Mouse (Mus musculus) thymus, postnatal 4 days (tissue): ENCODE measurements around the gene Cflar.
"Not testable (repeated sequence)": the region's sequence is repeated elsewhere in the genome, so short reads cannot be mapped to it uniquely, and the experiment has no call there.

Source experiments
- DNase-seq: peaks from one replicate; pipeline ENCODE4 v3.0.0; 2021

Cflar gene

GRCm38 (mm10) chr1:58711365-58712016 is at the start of gene Cflar:
Cflar (plus strand) TSS chr1:58711508.
- peak; percentile 82 for DNase-seq

- not testable (repeated sequence) for DNase-seq
Observed at GRCm38 (mm10) chr1:58662671-58663070, 48.6 kb upstream of the Cflar start.

DNA sequence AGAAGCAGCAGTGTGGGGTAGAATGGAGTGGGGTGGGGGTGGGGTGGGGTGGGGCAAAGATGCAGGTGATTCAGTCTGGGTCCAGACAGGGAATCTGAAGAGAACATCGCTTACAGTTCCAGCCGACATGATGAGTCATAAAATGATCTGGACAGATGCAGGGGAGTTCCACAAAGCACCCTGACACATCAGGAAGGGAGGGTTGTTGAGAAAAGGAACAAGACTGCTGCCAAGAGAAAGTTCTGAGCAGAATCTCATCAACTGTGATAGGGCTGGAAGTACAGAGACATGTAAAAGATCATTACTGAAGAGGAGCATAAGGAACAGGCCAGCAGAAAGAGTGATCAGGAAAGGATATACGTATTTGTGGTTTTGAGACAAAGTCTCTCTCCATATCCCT is 47.9 kb upstream of the Cflar start:
- not testable (repeated sequence) for DNase-seq

DNA sequence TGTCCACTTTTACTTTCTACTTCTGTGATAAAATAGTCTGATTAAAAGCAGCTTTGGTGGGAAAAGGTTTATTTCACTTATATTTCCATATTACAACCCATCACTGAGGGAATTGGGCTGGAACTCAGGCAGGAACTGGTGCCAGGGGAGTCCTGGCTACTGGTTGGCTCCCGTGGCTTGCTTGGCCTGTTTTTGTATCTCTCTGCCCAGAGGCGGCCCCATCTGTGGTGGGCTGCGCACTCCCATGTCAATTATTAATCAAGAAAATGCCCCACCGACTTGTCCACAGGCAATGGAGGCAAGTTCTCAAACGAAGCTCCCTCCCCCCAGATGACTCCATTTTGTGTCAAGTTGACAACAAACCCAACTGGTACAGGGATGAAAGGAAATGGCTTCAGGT is 43.1 kb upstream of the Cflar start:
- DNase-seq = no peak

- not testable (repeated sequence) for DNase-seq
Observed at GRCm38 (mm10) chr1:58669635-58670034, 41.7 kb upstream of the Cflar start.

GRCm38 (mm10) chr1:58672116-58672515 is 39.2 kb upstream of the Cflar start:
- DNase-seq = no peak

DNA sequence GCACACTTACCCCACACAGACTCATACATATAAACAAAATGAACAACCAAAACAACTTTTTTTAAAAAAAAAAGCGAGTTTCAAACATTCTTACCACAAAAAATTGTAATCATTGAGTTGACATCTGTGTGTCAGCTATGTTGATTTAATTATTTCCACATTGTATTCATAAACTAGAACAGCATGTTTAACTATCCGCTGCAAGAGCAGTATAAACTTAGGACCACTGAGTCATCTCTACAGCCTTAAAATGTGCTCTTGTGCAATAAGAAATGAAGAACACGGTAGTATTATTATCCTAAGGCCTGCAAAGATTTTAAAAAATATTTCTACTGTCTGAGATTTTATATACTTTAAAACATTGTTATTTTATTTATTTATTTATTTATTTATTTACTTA is 36.3 kb upstream of the Cflar start:
- no peak for DNase-seq

DNA sequence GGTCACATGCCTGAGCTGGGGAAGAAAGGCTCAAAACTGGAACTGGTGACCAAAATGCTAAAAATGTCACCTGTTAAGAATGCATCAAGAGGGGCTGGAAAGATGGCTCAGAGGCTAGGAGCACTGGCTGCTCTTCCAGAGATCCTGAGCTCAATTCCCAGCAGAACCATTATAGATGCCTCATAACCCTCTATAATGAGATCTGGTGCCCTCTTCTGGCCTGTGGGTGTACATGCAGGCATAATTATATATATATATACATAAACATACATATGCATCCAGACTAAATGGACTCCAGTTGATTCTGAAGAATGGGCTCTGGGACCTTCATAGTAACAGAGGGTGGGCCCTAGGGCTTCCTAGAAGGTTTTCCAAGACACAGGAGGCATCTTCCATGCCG is 33.7 kb upstream of the Cflar start:
- peak; percentile 70 for DNase-seq

DNA sequence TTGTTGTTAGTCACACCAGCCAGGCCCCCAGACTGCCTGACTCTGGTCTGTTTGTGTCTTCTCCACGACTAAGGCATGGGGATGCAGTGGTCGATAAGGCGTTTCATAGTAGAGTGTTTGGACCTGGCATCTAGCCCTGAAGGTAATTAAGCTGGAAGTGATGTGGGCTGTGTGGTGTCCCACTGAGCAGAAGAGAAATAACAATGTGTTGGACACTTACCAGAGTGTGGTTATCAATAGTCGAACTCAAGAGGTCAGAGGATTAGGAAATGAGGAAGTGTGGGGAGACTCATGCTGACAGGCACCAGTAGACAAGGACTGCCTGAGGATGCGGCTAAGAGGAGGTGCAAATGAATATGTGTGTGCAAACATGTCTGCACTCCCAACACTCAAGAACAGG is 32.9 kb upstream of the Cflar start:
- not testable (repeated sequence) for DNase-seq

DNA sequence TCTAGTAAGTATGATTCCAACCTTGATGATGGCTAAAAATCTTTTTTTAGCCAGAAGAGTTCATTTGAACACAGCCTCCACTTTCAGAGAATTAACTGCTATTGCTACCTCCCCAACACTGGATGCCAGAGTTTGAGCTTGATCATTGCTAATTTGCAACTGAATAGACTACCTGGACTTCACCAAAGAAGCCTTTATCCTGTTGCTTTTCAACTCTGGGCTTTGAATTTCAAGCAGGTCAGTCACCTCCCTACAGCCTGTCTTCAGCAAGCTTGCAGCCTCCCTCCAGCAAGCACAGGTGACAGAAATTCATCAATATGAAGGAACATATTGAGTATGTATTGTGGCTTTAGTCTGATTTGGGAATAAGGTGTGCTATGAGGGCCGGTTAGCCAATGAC is 21.9 kb upstream of the Cflar start:
- DNase-seq = no peak

- no peak for DNase-seq
Observed at GRCm38 (mm10) chr1:58690006-58690744, 21.1 kb upstream of the Cflar start.

- not testable (repeated sequence) for DNase-seq
Observed at GRCm38 (mm10) chr1:58690834-58691488, 20.3 kb upstream of the Cflar start.

DNA sequence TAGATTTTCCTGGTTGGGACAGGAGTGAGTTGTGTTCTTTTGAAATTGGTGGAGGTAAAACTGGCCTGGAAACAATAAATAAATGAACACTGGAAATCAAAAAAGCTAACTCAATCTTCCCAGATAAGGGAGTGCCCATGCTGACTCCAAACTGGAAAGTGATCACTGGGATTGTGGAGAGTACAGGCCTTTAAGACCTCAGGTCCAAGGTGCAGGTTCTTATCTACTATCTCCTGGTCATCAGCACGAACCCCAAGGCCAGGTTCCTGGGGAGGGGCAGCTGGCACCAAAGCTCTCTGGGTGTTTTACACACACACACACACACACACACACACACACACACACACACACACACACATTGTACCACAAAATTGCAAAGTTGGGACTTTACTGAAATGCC is 19.6 kb upstream of the Cflar start:
- DNase-seq = not testable (repeated sequence)

DNA sequence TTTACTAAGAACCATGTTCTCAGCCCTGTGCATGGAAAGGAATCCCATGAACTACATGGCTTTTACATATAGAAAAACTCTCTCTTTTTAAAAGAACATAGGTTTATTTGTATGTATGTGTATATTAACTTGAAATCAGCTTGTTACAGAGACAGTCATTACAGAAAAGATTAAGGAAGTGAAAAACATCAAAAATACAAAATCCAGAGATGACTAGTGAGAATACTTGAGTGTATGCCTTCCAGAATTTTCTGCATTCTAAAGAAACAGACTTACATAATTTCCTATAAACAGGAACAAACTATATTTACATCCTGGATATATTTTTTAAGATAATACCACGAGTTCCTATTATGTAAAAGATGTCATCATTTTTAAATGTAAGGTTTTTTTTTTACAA is 17.6 kb upstream of the Cflar start:
- DNase-seq = no peak

DNA sequence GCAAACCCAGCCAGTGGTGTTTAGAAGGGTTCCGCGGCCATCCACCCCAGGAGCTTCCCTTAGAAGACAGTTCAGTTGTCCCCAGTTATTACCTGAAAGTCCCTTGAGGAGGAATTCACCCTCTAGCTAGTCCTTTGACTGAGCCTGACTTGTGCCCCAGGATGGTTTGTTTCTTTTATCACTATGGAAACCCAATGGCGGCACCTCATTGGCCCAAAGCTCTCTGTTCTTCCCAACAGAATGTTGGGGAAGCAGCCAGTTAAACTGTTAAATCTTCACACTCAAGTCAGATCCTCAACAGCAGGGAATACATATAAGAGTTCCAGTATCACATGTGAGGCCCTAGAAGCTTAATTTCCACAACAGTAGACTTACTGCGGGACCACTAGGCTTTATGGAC is 15.5 kb upstream of the Cflar start, which contains the start of gene Als2cr12:
Gene Als2cr12 (minus strand): TSS at position 180 of the 400 bp plus-strand sequence.
- not testable (repeated sequence) for DNase-seq

- not testable (repeated sequence) for DNase-seq
Observed at GRCm38 (mm10) chr1:58697607-58698006, 13.7 kb upstream of the Cflar start.

GRCm38 (mm10) chr1:58698781-58699180 is 12.5 kb upstream of the Cflar start:
- no peak for DNase-seq

GRCm38 (mm10) chr1:58699988-58700387 is 11.3 kb upstream of the Cflar start:
- no peak for DNase-seq

DNA sequence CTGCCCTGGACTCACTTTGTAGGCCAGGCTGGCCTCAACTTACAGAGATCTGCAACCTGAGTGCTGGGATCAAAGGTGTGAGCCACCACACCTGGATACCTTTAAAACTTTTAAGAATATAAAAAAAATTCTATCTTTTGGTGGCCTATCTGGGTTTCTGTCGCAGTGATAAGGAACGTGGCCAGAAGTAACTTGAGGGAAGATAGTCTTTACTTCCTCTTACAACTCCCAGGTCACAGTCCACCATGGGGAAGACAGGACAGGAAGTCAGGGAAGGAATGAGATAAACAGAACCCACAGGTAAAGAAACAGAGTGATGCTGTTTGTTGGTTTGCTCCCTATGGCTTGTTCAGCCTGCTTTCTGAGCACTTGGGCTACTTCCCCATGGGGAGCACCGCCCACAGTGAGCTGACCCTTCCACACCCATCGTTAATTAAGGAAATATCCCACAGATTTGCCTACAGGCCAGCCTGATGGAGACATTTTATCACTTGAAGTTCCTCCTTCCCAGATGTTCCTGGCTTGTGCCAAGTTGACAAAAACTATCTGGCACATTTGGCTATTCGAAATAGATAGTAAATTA is 10.6 kb upstream of the Cflar start:
- DNase-seq = not testable (repeated sequence)

- not testable (repeated sequence) for DNase-seq
Observed at GRCm38 (mm10) chr1:58710043-58710442, 1.3 kb upstream of the Cflar start.

DNA sequence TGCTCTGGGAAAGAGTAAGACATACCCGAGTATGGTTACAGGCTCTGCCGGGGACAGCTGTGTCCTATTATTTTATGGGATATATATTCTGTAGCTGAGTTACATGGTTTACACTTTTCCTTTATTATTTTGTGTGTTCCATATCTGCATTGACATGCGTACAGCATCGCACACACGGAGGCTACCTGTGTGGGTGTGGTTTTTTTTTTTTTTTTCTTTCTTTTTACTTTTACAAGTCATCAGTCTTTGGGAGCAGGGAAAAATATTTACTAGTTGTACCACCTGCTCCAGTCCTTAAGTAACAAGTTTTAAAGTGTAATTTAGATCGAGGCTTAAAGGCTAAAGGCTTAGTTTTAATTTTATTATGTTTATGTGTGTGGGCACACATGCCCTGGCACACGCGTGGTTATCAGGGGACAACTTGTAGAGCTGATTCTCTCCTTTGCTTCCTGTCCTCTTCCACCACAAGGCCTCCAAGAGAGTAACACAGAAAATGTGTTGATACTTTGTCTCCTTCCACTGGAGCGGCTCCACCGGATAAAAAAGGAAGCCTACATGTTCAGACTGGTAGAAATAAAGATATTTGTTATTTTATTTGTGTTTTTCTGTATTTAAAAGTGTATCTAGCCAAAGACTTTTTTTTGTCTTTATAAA is 470 bp upstream of the Cflar start:
- no peak for DNase-seq

DNA sequence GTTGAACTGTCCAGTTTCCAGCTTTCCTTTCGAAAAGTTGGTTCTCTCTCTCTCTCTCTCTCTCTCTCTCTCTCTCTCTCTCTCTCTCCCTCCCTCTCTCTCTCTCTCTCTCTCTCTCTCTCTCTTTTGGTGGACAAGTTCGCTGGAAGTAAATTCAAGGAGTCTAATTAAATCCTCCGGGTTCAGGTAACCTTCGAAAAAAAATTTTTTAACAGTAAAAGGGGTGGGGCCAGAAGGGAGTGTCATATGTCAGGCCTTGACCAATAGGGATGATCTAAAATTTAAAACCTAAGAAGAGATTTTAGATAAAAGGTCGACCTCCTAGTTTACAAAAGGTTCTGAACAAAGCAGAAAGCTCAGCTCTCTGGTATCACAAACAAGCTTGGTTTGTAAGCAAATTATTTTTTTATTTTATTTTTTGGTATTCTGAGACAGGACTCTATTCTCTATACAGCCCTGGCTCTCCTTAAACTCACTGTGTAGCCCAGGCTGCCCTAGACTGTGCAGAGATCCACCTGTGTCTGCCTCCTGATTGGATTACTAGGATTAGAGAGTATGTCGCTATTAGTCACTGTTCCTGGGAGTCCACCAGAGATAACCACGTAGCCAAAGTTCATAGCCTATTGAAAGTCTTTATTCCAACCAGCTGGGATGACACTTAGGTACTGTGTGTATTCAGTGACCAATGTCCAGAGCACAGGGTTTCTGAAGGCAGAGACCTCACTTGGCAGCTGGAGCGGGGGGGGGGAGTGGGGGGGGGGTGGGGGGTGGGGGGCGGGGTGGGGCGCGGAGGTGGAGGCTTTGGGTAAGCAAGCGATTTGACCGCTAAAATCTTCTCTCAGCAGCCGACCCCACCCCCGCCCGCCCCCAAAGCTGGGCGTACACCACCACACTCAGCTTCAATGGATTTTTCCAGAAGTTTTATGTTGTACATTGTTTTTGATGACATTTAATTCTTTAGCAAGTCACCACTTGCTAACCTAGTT is 1.1 kb downstream of the Cflar start:
- DNase-seq = peak; percentile 48
